Mouse (Mus musculus) olfactory bulb, adult 2 months (tissue): ENCODE measurements around the gene Hfm1. TPM values are rescaled to one million over a fixed set of nuclear protein-coding genes. Genes with fewer than 3 reads are reported as not detected.

Experiments used
- H3K27ac ChIP-seq: fragments of 200-500 bp; 2 replicates; pipeline ENCODE4 v1.5.1; 2012; ENCODE audit warnings: low read depth, low read length; ENCODE audit not compliant: insufficient read depth
- H3K4me1 ChIP-seq: fragments of 200-500 bp; 2 replicates; pipeline ENCODE4 v1.6.1; 2012; ENCODE audit warnings: low read length; ENCODE audit not compliant: control insufficient read depth, insufficient read depth
- H3K4me3 ChIP-seq: fragments of 200-500 bp; 2 replicates; pipeline ENCODE4 v1.5.1; 2012; ENCODE audit warnings: mild to moderate bottlenecking, low read depth, low read length, moderate library complexity; ENCODE audit not compliant: insufficient read depth
- CTCF ChIP-seq: fragments of 200-500 bp; IDR thresholded peaks from 2 replicates; pipeline ENCODE4 v1.5.1; 2012; ENCODE audit warnings: low read depth, mild to moderate bottlenecking, low read length, moderate library complexity; ENCODE audit not compliant: insufficient read depth
- POLR2A ChIP-seq: fragments of 200-500 bp; IDR thresholded peaks from 2 replicates; pipeline ENCODE4 v1.6.1; 2012; ENCODE audit warnings: mild to moderate bottlenecking, low read depth, low read length, moderate library complexity; ENCODE audit not compliant: insufficient read depth
- WGBS: fragments of 180-500 bp; shearing (Covaris S2); methylation state at CpG from one replicate; pipeline ENCODE4 v1.1.7; 2018; 5-methylcytosine and 5-hydroxymethylcytosine counted together
- polyA plus RNA-seq: library from polyadenylated mRNA; stranded (reverse); fragments of >200 nt; gene quantifications from 2 replicates; pipeline ENCODE4 v1.2.4, GENCODE M21; 2012; ENCODE audit warnings: low replicate concordance; ENCODE audit not compliant: missing spikeins, insufficient read depth, insufficient read length

Hfm1 gene
- polyA plus RNA-seq, 1 experiment: not detected

DNA sequence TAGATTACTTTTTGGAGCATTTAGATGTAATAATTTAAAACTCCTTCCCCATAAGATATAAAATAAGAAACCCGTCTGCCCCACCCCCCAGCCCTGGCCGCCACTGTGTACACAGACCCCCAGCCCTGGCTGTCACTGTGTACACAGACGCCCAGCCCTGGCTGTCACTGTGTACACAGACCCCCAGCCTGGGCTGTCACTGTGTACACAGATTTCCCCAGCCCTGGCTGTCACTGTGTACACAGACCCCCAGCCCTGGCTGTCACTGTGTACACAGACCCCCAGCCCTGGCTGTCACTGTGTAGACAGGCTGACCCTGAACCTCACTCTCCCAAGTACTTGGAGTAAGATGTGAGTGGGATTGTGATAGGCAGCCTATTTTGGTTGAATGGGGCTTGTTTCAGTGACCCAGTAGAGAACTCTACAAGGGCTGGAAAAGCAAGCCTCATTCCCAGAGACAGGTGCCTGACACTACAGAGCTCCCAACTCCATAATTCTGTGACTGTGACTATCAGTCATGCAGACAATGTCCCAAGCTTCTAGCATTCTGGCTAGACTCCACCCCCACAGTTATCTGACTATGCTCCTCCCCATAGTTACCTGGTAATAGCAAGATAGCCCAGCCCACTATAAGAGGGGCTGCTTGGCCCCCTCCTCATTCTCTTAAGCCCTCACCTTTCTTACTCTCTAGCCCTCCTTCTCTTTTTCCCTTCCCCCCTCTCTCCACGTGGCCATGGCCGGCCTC lies 135.5 kb downstream of the Hfm1 start:
- no peak overlapping the region for H3K27ac ChIP-seq
- WGBS: 53% methylated on average over 5 of the region's 5 CpGs
- no peaks in the 10 kb centered on the region for H3K4me1 ChIP-seq
- H3K4me3 ChIP-seq: no peak overlapping the region
- TF ChIP-seq CTCF (no peak), POLR2A (no peak)

Other genes with a start within 250 kb of the Hfm1 start
- 306 TPM in 1 of 2 replicates, not detected in the other for gene Zfp644, start 229.0 kb downstream of the Hfm1 start, polyA plus RNA-seq
- not detected in 2 replicates for gene Cdc7, start 38.0 kb upstream of the Hfm1 start, polyA plus RNA-seq